Mouse (Mus musculus) forebrain, embryonic 11.5 days (tissue): ENCODE measurements around the gene Ccdc57. TPM values are rescaled to one million over a fixed set of nuclear protein-coding genes. Genes with fewer than 3 reads are reported as not detected.

Experiments used
- ATAC-seq: fragments of 200-750 bp; cut with Nextera tagmentation; replicated peaks from 2 replicates; pipeline ENCODE4 v1.8.0; 2017; ENCODE audit warnings: moderate TSS enrichment; ENCODE audit not compliant: low FRiP score
- DNase-seq: peaks from one replicate; pipeline ENCODE4 v3.0.0-alpha.2; 2017; ENCODE audit warnings: low spot score
- H3K27ac ChIP-seq: fragments of 300-500 bp; sonication (generic); 2 replicates; pipeline ENCODE4 v1.5.1; 2014; ENCODE audit warnings: low read depth, low read length
- H3K27me3 ChIP-seq: fragments of 300-500 bp; sonication (generic); 2 replicates; pipeline ENCODE4 v1.6.1; 2014; ENCODE audit warnings: mild to moderate bottlenecking, low read length, mixed read lengths; ENCODE audit not compliant: control insufficient read depth, insufficient read depth
- H3K36me3 ChIP-seq: fragments of 300-500 bp; sonication (generic); 2 replicates; pipeline ENCODE4 v1.6.1; 2014; ENCODE audit warnings: mild to moderate bottlenecking, low read length, moderate library complexity, mixed read lengths; ENCODE audit not compliant: control insufficient read depth, insufficient read depth
- H3K4me1 ChIP-seq: fragments of 300-500 bp; sonication (generic); replicated peaks from 2 replicates; pipeline ENCODE4 v1.6.1; 2014; ENCODE audit warnings: low read length, mixed read lengths; ENCODE audit not compliant: control insufficient read depth, insufficient read depth
- H3K4me2 ChIP-seq: fragments of 300-500 bp; sonication (generic); 2 replicates; pipeline ENCODE4 v1.6.1; 2014; ENCODE audit warnings: low read depth, mild to moderate bottlenecking, low read length, moderate library complexity, mixed read lengths; ENCODE audit not compliant: severe bottlenecking
- H3K4me3 ChIP-seq: fragments of 300-500 bp; sonication (generic); 2 replicates; pipeline ENCODE4 v1.5.1; 2014; ENCODE audit warnings: low read depth, low read length
- H3K9ac ChIP-seq: fragments of 300-500 bp; sonication (generic); 2 replicates; pipeline ENCODE4 v1.6.1; 2014; ENCODE audit warnings: low read length
- H3K9me3 ChIP-seq: fragments of 300-500 bp; sonication (generic); 2 replicates; pipeline ENCODE4 v1.6.1; 2016; ENCODE audit warnings: low read length, mixed read lengths; ENCODE audit not compliant: control insufficient read depth
- WGBS: fragments of 180-500 bp; shearing (Covaris S2); extraction: QIAGEN DNeasy Blood & Tissue Kit; methylation state at CpG from one replicate; pipeline ENCODE4 v1.1.7; 2014; 5-methylcytosine and 5-hydroxymethylcytosine counted together
- polyA plus RNA-seq: library from polyadenylated mRNA; unstranded; fragments of >200 nt; fragmentation: Nextera tagmentation; extraction: Ambion mirVana; gene quantifications from 2 replicates; pipeline ENCODE4 v1.2.1, GENCODE M21; 2014

Ccdc57 gene
- polyA plus RNA-seq, 1 experiment from 2014 or later, result 7.7 TPM

GRCm38 (mm10) chr11:120804274-120804673 is 128.4 kb downstream of the Ccdc57 start:
- 84% methylated on average over 7 of the region's 7 CpGs for WGBS
- no peak for ATAC-seq
- Histone ChIP-seq H3K9ac (no peak overlapping the region), H3K4me2 (no peak overlapping the region), H3K36me3 (peaks cover 22% of the 10 kb centered on the region), H3K4me3 (no peak overlapping the region), H3K27me3 (no peaks in the 10 kb centered on the region), H3K9me3 (no peaks in the 10 kb centered on the region), H3K27ac (no peak overlapping the region), H3K4me1 (0 out of 2 replicates have a peak, but pooled peaks cover 2% of the 10 kb centered on the region)
- no peak for DNase-seq

GRCm38 (mm10) chr11:120800061-120800904 is 132.4 kb downstream of the Ccdc57 start:
- no peaks in the 10 kb centered on the region for H3K9me3 ChIP-seq

GRCm38 (mm10) chr11:120799316-120799890 is 133.3 kb downstream of the Ccdc57 start:
- H3K36me3 ChIP-seq, result no peaks in the 10 kb centered on the region
- no peak overlapping the region for H3K4me2 ChIP-seq
- no peak overlapping the region for H3K4me3 ChIP-seq
- no peak overlapping the region; the same call in 1 of the 2 replicates for H3K9ac ChIP-seq
- DNase-seq, result no peak
- no peaks in the 10 kb centered on the region for H3K27me3 ChIP-seq
- WGBS, result 75% methylated on average over 6 of the region's 6 CpGs
- ATAC-seq, result no peak
- peaks cover 11% of the 10 kb centered on the region; the same call in 1 of the 2 replicates for H3K4me1 ChIP-seq
- no peaks in the 10 kb centered on the region for H3K9me3 ChIP-seq
- H3K27ac ChIP-seq, result no peak overlapping the region

More at GRCm38 (mm10) chr11:120800061-120800904, 132.4 kb downstream of the Ccdc57 start:
- DNase-seq (peak; percentile 92), ATAC-seq (peak; percentile 51)
- Histone ChIP-seq H3K27ac (no peak overlapping the region), H3K9ac (peak overlapping the region; percentile 39; the same call in 1 of the 2 replicates), H3K4me2 (no peak overlapping the region), H3K4me1 (peaks cover 7% of the 10 kb centered on the region; the same call in 1 of the 2 replicates), H3K36me3 (no peaks in the 10 kb centered on the region; the same call in 1 of the 2 replicates), H3K4me3 (no peak overlapping the region), H3K27me3 (no peaks in the 10 kb centered on the region)
- WGBS, result 12% methylated on average over 10 of the region's 10 CpGs

- ATAC-seq (no peak), DNase-seq (no peak)
- H3K36me3 ChIP-seq, result peaks cover 4% of the 10 kb centered on the region
- no peak overlapping the region for H3K4me3 ChIP-seq
- no peaks in the 10 kb centered on the region for H3K27me3 ChIP-seq
- WGBS, result 91% methylated on average over 3 of the region's 3 CpGs
- H3K27ac ChIP-seq, result no peak overlapping the region
- H3K9me3 ChIP-seq, result no peaks in the 10 kb centered on the region
- no peak overlapping the region for H3K4me2 ChIP-seq
- no peak overlapping the region for H3K9ac ChIP-seq
- H3K4me1 ChIP-seq, result peaks cover 11% of the 10 kb centered on the region; the same call in 1 of the 2 replicates
Measured at GRCm38 (mm10) chr11:120798244-120798643, 134.4 kb downstream of the Ccdc57 start.

- H3K27ac ChIP-seq, result peak overlapping the region; percentile 63; the same call in 1 of the 2 replicates
- H3K36me3 ChIP-seq, result peaks cover 11% of the 10 kb centered on the region
- peaks cover 11% of the 10 kb centered on the region; the same call in 1 of the 2 replicates for H3K4me1 ChIP-seq
- H3K4me3 ChIP-seq, result peak overlapping the region; percentile 97
- H3K9ac ChIP-seq, result peak overlapping the region; percentile 93
- peak overlapping the region; percentile 96 for H3K4me2 ChIP-seq
- WGBS, result 25% methylated on average over 8 of the region's 8 CpGs
- DNase-seq (no peak), ATAC-seq (peak; percentile 22; the same call in 1 of the 2 replicates)
- H3K27me3 ChIP-seq, result no peaks in the 10 kb centered on the region
- H3K9me3 ChIP-seq, result no peaks in the 10 kb centered on the region
Measured at GRCm38 (mm10) chr11:120796614-120796946, 136.1 kb downstream of the Ccdc57 start.

GRCm38 (mm10) chr11:120795756-120796613 is 136.7 kb downstream of the Ccdc57 start, which contains the start of gene Dus1l:
TSS of gene Dus1l (minus strand) at chr11:120796403.
- WGBS, result 2% methylated on average over 59 of the region's 59 CpGs
- peak within 1 kb of the TSS; percentile 96 for H3K4me2 ChIP-seq
- peak within 1 kb of the TSS; percentile 63; the same call in 1 of the 2 replicates for H3K27ac ChIP-seq
- ATAC-seq (peak; percentile 87), DNase-seq (peak; percentile 99)
- H3K36me3 ChIP-seq, result peaks cover 11% of the 10 kb centered on the region
- H3K27me3 ChIP-seq, result no peaks in the 10 kb centered on the region
- H3K9me3 ChIP-seq, result no peaks in the 10 kb centered on the region
- H3K4me3 ChIP-seq, result peak within 1 kb of the TSS; percentile 97
- peaks cover 11% of the 10 kb centered on the region; the same call in 1 of the 2 replicates for H3K4me1 ChIP-seq
- H3K9ac ChIP-seq, result peak within 1 kb of the TSS; percentile 93

- Histone ChIP-seq H3K27me3 (no peaks in the 10 kb centered on the region), H3K36me3 (peaks cover 20% of the 10 kb centered on the region), H3K9ac (no peak overlapping the region), H3K27ac (no peak overlapping the region), H3K9me3 (no peaks in the 10 kb centered on the region), H3K4me1 (peaks cover 9% of the 10 kb centered on the region; the same call in 1 of the 2 replicates), H3K4me3 (no peak overlapping the region), H3K4me2 (no peak overlapping the region)
- DNase-seq, result no peak
- no peak for ATAC-seq
- WGBS, result 94% methylated on average over 9 of the region's 9 CpGs
Measured at GRCm38 (mm10) chr11:120792652-120793051, 140.0 kb downstream of the Ccdc57 start.

GRCm38 (mm10) chr11:120789810-120790209 is 142.9 kb downstream of the Ccdc57 start:
- Histone ChIP-seq H3K4me1 (peaks cover 6% of the 10 kb centered on the region), H3K36me3 (peaks cover 28% of the 10 kb centered on the region), H3K27me3 (no peaks in the 10 kb centered on the region), H3K27ac (no peak overlapping the region), H3K4me2 (no peak overlapping the region), H3K9ac (no peak overlapping the region), H3K9me3 (no peaks in the 10 kb centered on the region), H3K4me3 (no peak overlapping the region)
- 89% methylated on average over 3 of the region's 3 CpGs for WGBS
- DNase-seq (no peak), ATAC-seq (no peak)
